Mouse (Mus musculus) granulocyte monocyte progenitor cell, adult 5-6 weeks (primary cell): ENCODE data around the gene Dyrk1a. TPM values are rescaled to one million over a fixed set of nuclear protein-coding genes. Genes with fewer than 3 reads are reported as not detected.
A peak's percentile ranks its signal among the peaks of the same experiment; 100 is the strongest.

ENCODE experiments used
- ATAC-seq: replicated peaks from 2 replicates; pipeline ENCODE4 v1.8.0; 2016; ENCODE audit warnings: mild to moderate bottlenecking, moderate TSS enrichment, inconsistent platforms; ENCODE audit not compliant: poor library complexity, severe bottlenecking
- total RNA-seq, 2 experiments: library from RNA; stranded (forward) in 1 of 2; stranded (reverse) in 1 of 2; fragments of 200-712, 200-1000 nt in 1 of 2; fragments of >200 nt in 1 of 2; fragmentation: Nextera tagmentation in 1 of 2; gene quantifications; 2 replicates each; pipeline ENCODE4 v1.2.3; 2014 to 2017

The Dyrk1a gene
- total RNA-seq, 2 experiments from 2014 or later, result 60.1 to 64.9 TPM

DNA sequence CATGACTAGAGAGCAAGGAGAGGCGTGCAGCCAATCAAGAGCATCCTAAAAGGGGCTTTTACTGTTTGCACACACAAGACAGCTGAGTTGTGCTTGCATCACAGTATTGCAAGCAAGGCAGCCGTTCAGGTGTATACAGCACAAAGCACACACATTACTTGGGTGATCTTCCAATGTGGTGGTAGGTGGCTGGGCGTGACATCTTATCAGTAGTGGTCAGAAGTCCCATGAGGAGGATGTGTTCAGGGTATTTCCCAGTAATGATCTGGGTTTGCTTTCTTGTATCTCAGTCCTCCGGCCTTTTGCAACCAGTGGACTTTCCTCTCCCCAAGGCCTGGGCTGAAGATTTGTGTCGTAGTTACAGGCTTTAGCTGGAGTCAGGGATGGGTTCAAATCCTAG lies 127.7 kb downstream of the Dyrk1a start:
- ATAC-seq, result no peak

GRCm38 (mm10) chr16:94698234-94698633 lies 128.4 kb downstream of the Dyrk1a start:
- peak; percentile 68 for ATAC-seq

GRCm38 (mm10) chr16:94701141-94701540 lies 131.3 kb downstream of the Dyrk1a start:
- ATAC-seq, result no peak

DNA sequence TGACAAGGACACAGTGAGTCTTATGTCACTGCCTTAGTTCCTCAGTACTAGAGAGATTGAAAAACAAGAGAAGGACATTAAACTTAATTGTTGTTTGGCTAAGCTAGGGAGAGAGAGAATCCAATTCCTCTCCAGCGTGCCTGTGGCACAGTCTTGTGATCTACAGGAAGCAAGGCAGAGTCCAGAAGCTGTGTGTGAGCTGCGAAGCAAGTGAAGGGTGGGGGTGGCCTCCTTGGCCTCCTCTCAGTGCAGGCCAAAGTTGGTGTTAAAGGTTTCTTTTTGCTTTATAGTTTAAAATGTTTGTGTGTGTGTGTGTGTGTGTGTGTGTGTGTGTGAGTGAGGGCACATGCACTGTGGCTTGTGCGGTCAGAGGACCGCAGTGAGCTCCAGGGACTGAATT lies 132.2 kb downstream of the Dyrk1a start:
- ATAC-seq, result no peak

DNA sequence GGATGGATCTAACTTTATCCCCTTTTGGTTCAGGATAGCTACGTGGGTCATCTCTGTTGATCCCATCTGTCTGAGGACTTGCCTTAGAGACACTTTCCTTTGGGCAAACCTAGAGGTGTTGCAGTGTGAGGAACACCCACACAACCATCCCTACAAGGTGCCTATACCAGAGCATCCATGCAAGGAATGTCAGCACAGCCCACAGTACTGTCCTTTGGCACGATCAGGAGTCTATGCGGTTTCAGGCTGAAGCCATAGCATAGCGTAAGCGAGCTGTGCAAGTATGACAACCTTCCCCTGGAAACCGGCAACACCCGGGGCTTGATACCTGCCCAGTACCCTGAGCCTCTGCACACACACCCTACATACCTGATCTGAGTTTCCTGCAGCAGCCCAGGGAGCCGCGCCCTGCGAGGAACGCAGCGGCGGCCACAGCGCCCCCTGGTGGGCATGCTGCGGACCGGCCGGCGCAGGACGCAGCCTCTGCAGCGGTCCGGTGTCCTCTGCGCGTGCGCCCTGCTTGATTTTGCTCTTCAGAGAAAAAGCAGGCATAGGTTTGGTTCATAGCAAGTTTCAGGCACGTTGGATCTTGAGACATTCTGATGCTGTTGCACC lies 143.8 kb downstream of the Dyrk1a start:
- peak; percentile 85 for ATAC-seq

DNA sequence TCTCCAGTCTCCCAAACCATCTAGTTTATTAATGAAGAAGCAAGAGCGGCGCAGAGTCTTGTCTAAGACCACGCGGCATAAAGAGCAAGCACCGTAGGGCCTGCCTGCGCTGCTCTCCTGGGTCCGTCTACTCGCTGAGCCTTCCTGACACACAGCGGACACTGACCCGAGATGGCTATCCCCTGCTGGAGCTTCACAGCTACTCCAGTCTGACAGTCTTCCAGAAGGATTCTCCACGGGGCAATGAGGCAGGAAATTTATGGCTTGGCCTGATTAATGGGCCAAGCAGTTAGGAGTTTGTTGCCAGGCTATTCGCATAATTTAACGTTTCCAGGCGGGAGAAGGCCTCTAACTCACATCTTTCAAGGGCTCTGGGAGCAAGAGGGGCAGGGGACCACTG lies 144.7 kb downstream of the Dyrk1a start:
- ATAC-seq, result no peak

- ATAC-seq, result no peak
These were observed 147.2 kb downstream of the Dyrk1a start for GRCm38 (mm10) chr16:94717051-94717450.

DNA sequence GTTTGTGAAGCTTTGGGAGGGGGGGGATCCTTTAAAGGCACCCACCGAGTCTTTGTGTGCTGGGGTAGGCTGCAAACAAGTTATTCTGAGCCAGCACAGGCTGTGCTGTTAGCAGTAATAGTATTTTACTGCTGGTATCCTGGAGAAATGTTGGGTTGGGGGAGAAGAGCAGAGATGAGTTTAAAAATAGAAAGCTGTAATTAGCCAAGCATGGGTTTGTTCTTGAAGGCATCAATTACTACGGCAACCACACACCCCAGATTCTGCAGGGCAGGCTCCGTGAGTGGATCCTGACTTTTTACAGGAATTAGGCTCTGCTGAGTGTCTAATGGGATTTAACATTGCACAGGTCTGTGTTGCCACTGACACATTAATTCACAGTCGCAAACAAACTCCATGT lies 149.1 kb downstream of the Dyrk1a start:
- ATAC-seq, result no peak

DNA sequence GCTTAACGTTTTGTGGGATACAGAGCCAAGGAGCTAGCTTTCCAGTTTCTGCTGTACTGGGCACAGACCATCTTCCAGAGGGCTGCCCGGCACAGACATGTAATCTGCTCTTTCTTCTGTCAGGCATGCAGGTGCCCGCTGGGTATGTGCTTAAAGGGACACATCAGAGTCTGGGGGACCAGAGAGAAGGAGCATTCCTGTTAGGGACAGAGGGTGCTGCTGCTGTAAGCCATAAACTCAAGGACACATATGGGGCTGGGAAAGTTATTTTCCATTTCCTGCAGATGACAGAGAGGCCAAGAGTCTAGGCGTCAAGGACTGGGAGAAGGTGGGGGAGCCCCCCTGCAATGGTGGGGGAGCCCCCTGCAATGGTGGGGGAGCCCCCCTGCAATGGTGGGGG lies 149.7 kb downstream of the Dyrk1a start:
- ATAC-seq, result no peak

- peak; percentile 52 for ATAC-seq
These were observed 150.8 kb downstream of the Dyrk1a start for GRCm38 (mm10) chr16:94720476-94721153.

GRCm38 (mm10) chr16:94721549-94722006 lies 151.8 kb downstream of the Dyrk1a start:
- ATAC-seq, result no peak

GRCm38 (mm10) chr16:94722936-94723335 lies 153.1 kb downstream of the Dyrk1a start:
- no peak for ATAC-seq

DNA sequence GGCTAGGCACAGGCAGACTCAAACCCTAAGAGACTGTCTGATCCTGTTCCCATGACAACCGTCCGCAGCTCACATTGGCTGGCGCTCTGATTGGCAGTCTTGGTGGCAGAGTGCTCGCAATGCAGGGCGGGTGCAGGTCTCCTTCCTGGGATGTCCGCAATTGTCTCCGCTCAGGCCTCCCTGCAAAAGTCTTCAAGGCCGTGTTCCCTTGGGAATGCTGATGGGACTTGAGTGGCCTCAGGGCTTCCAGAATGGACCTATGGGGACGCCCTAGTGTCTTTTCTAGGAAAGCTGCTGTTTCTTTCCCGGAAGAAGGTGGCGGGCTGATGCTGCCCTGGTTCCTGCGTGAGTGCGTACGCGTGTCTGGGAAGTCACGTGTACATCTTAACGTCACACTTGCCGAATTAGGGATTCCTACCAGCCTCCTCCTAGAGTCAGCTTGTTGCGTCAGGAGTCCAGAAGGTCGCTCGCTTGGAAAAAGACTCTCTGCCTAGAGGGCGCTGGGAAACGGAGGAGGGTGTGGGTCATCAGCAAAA lies 154.3 kb downstream of the Dyrk1a start:
- ATAC-seq, result peak; percentile 85

GRCm38 (mm10) chr16:94724747-94725211 lies 155.0 kb downstream of the Dyrk1a start:
- ATAC-seq, result peak; percentile 64

GRCm38 (mm10) chr16:94729236-94729635 lies 159.4 kb downstream of the Dyrk1a start:
- no peak for ATAC-seq

- no peak for ATAC-seq
These were observed 161.2 kb downstream of the Dyrk1a start for GRCm38 (mm10) chr16:94731027-94731426.

- no peak for ATAC-seq
These were observed 165.7 kb downstream of the Dyrk1a start for GRCm38 (mm10) chr16:94735472-94735871.

GRCm38 (mm10) chr16:94736462-94737358 lies 166.9 kb downstream of the Dyrk1a start:
- ATAC-seq, result no peak

GRCm38 (mm10) chr16:94737359-94737687 lies 167.5 kb downstream of the Dyrk1a start:
- no peak for ATAC-seq

DNA sequence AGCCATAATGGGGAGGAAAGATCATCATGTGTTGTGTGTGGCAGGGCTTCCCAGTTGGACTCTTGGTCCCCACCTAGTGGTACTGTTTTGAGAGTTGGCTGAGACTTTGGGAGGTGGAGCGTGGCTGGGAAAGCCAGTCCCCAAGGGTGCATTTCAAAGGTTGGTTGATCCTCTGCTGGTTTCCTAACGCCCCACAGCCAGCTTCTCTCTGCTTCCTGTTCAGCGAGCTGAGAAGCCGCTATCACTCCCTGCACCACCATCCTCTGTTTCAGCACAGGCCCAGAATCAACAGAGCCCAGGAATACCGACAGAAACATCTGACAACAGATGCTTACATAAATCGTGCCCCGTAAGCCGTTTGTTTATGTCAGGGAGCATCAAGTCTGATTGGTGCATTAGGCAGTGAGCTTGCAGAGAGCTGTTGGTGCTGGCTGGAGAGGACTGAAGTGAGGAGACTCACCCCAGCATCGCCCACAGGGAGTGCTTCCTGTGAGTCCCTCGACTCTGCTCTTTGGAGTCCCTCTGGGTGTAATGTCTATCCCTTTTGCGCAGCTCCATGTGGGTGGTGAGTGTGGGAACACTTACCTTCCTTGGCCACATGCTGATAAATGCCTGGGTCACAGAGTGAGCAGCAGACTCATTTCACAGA lies 174.2 kb downstream of the Dyrk1a start:
- peak; percentile 89 for ATAC-seq
